In genomic region chr11:64369516-64369915, GRCm38 (mm10) we compare ENCODE assay signal across 17 mouse cellular contexts.
DNase-seq lines count a peak whose midpoint lies in the region; ATAC-seq and TF ChIP-seq lines count a peak whose summit lies in the region.
"Had no signal": no experiment of that assay in that cellular context is flagged by ENCODE, and none has a peak within 500 bp of the region (broad histone marks: within the 10 kb centered on the region; RNA-seq: fewer than 3 reads in every experiment).

No protein-coding gene starts in this region.

- no peak overlapping the region for H3K4me3 ChIP-seq in left cerebral cortex, adult 2 months
- H3K4me3 ChIP-seq in layer of hippocampus, adult 2 months, result no peak overlapping the region
- H3K4me3 ChIP-seq in limb, embryonic 12.5 days (replicated peaks), result no peak overlapping the region
- H3K4me3 ChIP-seq in forebrain, embryonic 13.5 days, result no peak overlapping the region
- H3K4me3 ChIP-seq: erythroblast, embryonic 14.5 days; heart, embryonic 15.5 days; hindbrain, embryonic 10.5 days; neural tube, embryonic 12.5 days had no signal

- H3K9ac ChIP-seq in limb, embryonic 12.5 days (replicated peaks), result no peak overlapping the region
- H3K9ac ChIP-seq in forebrain, embryonic 13.5 days, result no peak overlapping the region
- H3K9ac ChIP-seq: forebrain, postnatal 0 days; heart, embryonic 15.5 days; neural tube, embryonic 12.5 days had no signal

- no peak for ATAC-seq in limb, embryonic 12.5 days (ENCODE audit: insufficient number of reproducible peaks, insufficient read depth, low FRiP score, low TSS enrichment, low read depth)
- ATAC-seq in forebrain, embryonic 13.5 days, result no peak
- ATAC-seq: forebrain, postnatal 0 days; inflammation-experienced regulatory T-cells, adult 6 months had no signal

- DNase-seq in left cerebral cortex, adult 2 months (ENCODE audit: extremely low spot score in 1 of 2, low spot score in 2 of 2), result peak; percentile 14 to 29
- no peak for DNase-seq in left cerebral cortex, postnatal 4 days
- peak; percentile 62 for DNase-seq in Muller cell, postnatal 12 days (ENCODE audit: inconsistent ontology term)
- DNase-seq in layer of hippocampus, adult 2 months (ENCODE audit: low spot score in 2 of 2), result peak; percentile 12 to 34
- no peak for DNase-seq in yolk sac, embryonic 10.5 days (ENCODE audit: low spot score)
- DNase-seq: adrenal gland, postnatal 36 days; cerebellum, adult 9-11 months; forebrain, postnatal 0 days; heart, adult 11 months; lung, postnatal 14 days had no signal

- intact Hi-C loops in left cerebral cortex, adult 2 months (cut with DNase I), result no loop called here
- intact Hi-C loops in left cerebral cortex, postnatal 4 days (cut with DNase I), result no loop called here

- H3K9me3 ChIP-seq in limb, embryonic 12.5 days, result no peaks in the 10 kb centered on the region
- H3K9me3 ChIP-seq in forebrain, embryonic 13.5 days (replicated peaks), result no peaks in the 10 kb centered on the region
- H3K9me3 ChIP-seq: heart, embryonic 15.5 days; hindbrain, embryonic 10.5 days; neural tube, embryonic 12.5 days had no signal

- TF ChIP-seq CTCF in left cerebral cortex, adult 2 months (IDR thresholded peaks at IDR 0.05), result no peak
- no peak for TF ChIP-seq CTCF in layer of hippocampus, adult 2 months (conservative IDR thresholded peaks at IDR 0.05)

- H3K4me1 ChIP-seq in limb, embryonic 12.5 days (replicated peaks), result peaks cover 9% of the 10 kb centered on the region
- H3K4me1 ChIP-seq in forebrain, embryonic 13.5 days, result no peaks in the 10 kb centered on the region
- H3K4me1 ChIP-seq: heart, embryonic 15.5 days; hindbrain, embryonic 10.5 days; neural tube, embryonic 12.5 days had no signal

- 25% methylated on average over 8 of the region's 8 CpGs for WGBS in limb, embryonic 12.5 days
- WGBS in forebrain, embryonic 13.5 days, result 79% methylated on average over 8 of the region's 8 CpGs

- H3K36me3 ChIP-seq in limb, embryonic 12.5 days, result no peaks in the 10 kb centered on the region
- H3K36me3 ChIP-seq in forebrain, embryonic 13.5 days (ENCODE audit: poor library complexity, severe bottlenecking), result no peaks in the 10 kb centered on the region
- H3K36me3 ChIP-seq: heart, embryonic 15.5 days; hindbrain, embryonic 10.5 days; neural tube, embryonic 12.5 days had no signal

- no peaks in the 10 kb centered on the region for H3K27me3 ChIP-seq in limb, embryonic 12.5 days
- no peaks in the 10 kb centered on the region for H3K27me3 ChIP-seq in forebrain, embryonic 13.5 days
- H3K27me3 ChIP-seq: heart, embryonic 15.5 days; neural tube, embryonic 12.5 days had no signal

- no peak overlapping the region for H3K27ac ChIP-seq in left cerebral cortex, adult 2 months
- no peak overlapping the region for H3K27ac ChIP-seq in layer of hippocampus, adult 2 months
- 0 out of 2 replicates have a peak overlapping the region, but pooled peaks have one; percentile 37 for H3K27ac ChIP-seq in limb, embryonic 12.5 days
- no peak overlapping the region for H3K27ac ChIP-seq in forebrain, embryonic 13.5 days
- H3K27ac ChIP-seq: heart, embryonic 15.5 days; hindbrain, embryonic 10.5 days; neural tube, embryonic 12.5 days had no signal

- H3K4me2 ChIP-seq in limb, embryonic 12.5 days, result no peak overlapping the region; the same call in 1 of the 2 replicates
- H3K4me2 ChIP-seq in forebrain, embryonic 13.5 days, result no peak overlapping the region
- H3K4me2 ChIP-seq: heart, embryonic 15.5 days; neural tube, embryonic 12.5 days had no signal

Comparison
In these comparisons a context has a peak if more than half of its experiments do, and no peak if none do; other contexts are left out.
1. DNase-seq: peak in left cerebral cortex, adult 2 months (2 of 2), Muller cell, postnatal 12 days (single experiment) and layer of hippocampus, adult 2 months (2 of 2); none in left cerebral cortex, postnatal 4 days (single experiment) and yolk sac, embryonic 10.5 days (single experiment).